Mouse (Mus musculus): ENCODE results near the gene Mapkap1.

The Mapkap1 gene

DNA sequence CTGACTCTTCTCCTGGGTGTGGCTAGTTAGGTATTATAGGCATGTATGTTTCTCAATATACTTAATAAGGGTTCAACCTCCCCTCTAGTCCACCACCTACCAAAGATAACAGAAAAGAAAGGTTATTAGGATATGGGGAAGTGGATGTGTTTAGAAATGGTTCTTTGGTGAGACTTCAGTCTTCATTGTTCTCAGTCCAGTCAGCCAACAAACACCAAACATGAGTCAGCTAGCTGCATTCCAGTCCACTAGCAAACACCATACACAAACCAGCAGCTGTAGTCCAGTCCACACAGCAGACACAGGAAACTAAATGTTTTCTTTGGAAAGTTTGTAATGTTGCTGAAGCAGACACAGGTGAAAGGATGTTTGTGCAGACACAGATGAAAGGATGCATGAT is 121.9 kb downstream of the Mapkap1 start:
- DNase-seq (ENCODE audit: extremely low read depth, insufficient read length, low spot score) = peak; percentile 55

- DNase-seq (ENCODE audit: extremely low read depth, insufficient read length, low spot score) = no peak
Observed at GRCm38 (mm10) chr2:34530042-34530441, 123.5 kb downstream of the Mapkap1 start.

DNA sequence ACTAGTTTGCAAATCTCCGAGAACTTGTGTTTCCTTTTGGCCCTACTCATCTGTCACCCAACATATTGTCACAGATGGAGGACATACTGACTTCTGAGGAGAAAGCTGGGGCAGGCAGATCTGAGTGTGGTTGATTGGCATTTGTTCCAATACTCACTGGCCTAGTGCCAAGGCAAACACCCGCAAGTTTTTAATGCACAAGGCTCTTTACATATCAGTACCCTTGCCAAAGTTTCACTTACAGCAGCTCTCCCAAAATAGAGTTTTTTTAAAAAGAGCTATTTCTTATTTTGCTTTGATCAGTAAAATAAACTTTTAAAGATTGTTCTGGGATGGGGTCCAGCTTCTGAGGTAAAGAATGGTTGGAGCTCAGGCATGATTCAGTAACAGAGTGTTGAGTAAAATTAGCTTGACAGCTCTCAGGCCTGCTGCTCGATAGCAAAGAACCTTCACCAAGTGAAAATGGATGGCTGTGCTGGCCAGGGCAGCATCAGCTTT is 125.3 kb downstream of the Mapkap1 start:
- DNase-seq (ENCODE audit: extremely low read depth, insufficient read length, low spot score) = peak; percentile 14

- DNase-seq (ENCODE audit: extremely low read depth, insufficient read length, low spot score) = no peak
Observed at GRCm38 (mm10) chr2:34532394-34532793, 125.8 kb downstream of the Mapkap1 start.

DNA sequence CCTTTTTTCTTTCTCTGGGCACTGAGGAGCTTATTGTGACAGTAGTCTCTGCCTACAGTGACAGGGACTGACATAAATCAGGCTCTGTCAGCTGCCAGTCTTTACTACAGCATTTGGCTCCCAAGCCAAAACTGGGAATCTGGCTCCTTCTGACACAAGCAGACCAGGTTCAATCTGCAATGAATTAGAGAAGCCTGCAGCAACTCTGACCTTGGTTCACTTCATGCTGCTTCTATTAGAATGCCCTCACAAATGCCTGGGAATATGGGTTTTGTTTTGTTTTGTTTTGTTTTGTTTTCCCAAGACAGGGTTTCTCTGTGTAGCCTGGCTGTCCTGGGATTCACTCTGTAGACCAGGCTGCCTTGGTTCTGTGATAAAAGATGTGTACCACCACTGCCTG is 126.7 kb downstream of the Mapkap1 start:
- no peak for DNase-seq (ENCODE audit: extremely low read depth, insufficient read length, low spot score)

GRCm38 (mm10) chr2:34534996-34535395 is 128.4 kb downstream of the Mapkap1 start:
- DNase-seq (ENCODE audit: extremely low read depth, insufficient read length, low spot score) = no peak

DNA sequence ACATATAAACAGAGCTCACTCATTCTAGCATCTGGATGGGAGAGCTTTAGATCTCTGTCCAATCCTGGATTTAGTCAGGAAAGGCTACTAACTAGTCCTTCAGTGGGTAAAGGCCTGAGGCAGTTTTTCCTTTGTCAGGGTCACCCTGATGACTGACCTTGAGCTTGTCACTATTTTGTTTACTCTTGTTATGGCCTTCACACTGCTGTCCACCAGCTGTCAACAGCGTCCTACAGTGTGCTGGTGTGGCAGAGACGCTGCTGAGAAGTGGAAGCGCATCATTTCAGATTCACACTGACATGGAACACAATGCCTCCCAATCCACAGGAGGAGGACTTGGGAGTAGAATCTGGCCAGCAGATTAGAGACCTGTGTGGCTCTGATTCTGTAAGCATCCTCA is 130.8 kb downstream of the Mapkap1 start:
- DNase-seq (ENCODE audit: extremely low read depth, insufficient read length, low spot score) = no peak

DNA sequence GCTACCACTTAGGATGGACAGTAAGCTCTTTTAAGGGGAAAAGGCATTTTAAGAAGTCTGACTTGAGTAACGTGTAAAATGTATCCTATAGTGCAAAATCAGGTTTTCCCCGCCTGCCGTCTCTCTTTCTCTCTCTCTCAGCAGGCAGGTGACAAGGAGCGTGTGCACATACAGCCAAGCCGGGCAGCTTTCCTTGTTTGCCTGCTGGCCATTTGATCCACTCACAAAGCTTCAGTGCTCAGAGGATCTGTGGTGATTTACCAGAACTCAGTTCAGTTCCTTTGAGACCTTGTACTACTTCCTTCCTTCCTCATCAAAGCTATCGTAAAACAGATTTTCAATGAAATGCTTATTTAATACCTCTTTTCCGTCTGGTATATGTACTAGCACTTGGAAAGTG is 137.0 kb downstream of the Mapkap1 start:
- no peak for DNase-seq (ENCODE audit: extremely low read depth, insufficient read length, low spot score)

DNA sequence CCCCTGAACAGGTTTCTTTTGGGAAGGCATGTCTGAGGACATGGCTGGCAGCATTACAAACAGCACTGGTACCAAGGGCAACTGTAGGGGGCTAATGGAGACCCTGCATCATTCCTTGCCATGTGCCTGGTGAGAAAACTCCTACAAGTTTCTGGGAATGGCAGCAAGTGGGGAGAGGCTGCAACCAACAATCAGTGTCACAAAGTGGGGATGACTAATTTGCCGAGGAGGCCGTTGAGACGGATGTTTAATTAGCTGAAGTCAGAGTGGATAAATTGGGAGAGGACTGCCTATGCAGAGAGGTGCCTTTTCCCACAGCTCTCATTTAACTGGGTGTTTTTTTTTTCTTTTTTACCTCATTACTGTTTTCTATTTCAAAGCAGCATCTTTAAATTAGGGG is 137.4 kb downstream of the Mapkap1 start:
- no peak for DNase-seq (ENCODE audit: extremely low read depth, insufficient read length, low spot score)

DNA sequence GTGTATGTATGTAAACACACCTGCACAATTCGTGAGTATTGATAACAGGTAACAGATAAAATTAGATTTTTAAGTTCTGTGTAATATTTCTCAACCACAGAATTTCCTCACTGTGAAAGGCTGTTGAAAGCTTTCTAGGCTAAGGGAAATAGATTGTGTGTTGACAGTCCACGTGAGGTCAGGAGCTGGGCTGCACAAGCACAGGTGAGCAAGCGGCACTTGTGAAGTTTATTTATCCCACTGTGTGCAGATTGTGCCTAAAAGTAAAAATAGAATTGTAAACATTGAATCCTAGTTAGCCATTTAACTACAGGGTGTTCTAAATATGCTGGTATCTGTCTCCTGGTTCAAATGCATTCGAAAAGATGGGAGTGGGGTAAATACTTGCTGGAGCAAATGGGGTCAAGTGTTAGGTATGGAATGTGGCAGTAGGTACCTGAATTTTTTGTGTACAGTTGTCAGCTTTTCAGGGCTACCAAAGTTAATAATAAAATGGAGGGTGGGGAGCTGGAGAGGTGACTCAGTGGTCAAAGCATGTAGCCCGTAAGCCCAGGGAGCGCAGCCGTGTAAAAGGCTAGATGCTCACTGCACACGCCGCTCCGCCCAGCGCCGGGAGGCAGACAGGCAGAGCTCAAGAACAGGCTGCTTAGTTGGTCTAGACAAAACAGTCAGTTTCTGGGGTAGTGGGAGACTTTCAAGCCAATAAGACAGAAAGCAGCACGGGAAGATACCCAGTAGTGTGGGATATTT is 138.2 kb downstream of the Mapkap1 start:
- no peak for DNase-seq (ENCODE audit: extremely low read depth, insufficient read length, low spot score)

DNA sequence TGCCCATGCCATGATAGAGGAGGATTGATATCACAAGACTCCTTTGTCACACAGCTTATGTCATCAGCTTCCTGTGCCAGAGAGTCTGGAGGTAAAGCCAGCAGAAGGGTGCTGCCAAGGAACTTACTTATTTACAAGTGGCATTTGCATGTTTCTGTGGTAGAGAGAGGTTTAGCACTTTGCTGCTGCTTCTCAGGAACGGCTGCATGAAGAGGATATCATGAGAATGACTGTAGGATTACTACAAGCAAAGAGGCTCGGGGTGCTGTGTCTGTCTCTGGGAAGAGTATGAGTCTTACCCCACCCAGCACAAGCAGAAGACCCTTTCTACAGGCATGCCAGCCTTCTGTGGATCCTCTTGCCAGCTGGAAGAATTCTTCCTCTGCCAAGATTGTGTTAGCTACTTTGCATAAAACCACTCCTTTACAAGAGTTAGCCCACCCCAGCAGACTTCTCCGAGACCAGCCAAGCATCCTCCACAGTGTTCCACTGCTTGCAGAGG is 139.7 kb downstream of the Mapkap1 start:
- DNase-seq (ENCODE audit: extremely low read depth, insufficient read length, low spot score) = no peak

- DNase-seq (ENCODE audit: extremely low read depth, insufficient read length, low spot score) = no peak
Observed at GRCm38 (mm10) chr2:34547516-34547915, 140.9 kb downstream of the Mapkap1 start.

DNA sequence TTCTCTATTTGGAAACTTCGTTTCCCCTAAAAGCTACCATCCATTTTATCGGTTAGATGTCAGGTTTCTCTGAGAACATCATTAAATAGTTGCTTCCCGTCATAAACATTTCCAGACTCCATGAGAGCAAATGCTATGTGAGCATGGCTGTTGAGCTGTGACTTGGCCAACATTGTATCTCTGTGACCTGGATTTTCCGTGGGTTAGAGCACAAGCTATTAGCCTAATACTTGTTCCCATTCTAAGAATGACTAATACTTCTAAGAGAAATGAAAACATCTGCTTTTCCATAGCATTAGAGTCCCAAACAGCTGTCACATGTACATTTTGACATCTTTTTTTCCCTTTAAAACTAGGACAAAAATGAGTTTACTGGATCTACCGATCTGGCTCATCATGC is 142.4 kb downstream of the Mapkap1 start:
- DNase-seq (ENCODE audit: extremely low read depth, insufficient read length, low spot score) = no peak

DNA sequence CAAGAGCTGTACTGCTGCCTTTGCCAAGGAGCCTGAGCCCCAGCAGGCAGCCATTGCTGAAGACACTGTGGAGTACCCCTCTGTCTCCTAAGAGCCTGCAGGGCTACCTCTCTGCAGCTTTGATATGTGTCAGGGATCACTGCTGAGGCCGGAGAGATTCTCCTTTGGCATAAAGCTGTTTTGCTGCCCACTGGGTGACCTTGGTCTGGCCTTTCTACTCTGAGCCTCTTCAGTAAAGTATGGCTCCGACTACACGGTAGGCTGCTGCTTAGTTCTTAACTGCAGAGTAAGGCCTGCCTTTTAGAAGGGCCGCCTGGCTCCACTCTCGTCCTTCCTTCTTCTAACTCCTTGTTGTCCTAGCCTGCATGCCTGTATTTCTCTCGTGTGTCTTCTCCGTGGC is 142.9 kb downstream of the Mapkap1 start:
- DNase-seq (ENCODE audit: extremely low read depth, insufficient read length, low spot score) = no peak

- no peak for DNase-seq (ENCODE audit: extremely low read depth, insufficient read length, low spot score)
Observed at GRCm38 (mm10) chr2:34552772-34553171, 146.2 kb downstream of the Mapkap1 start.

- DNase-seq (ENCODE audit: extremely low read depth, insufficient read length, low spot score) = no peak
Observed at GRCm38 (mm10) chr2:34553580-34554231, 147.1 kb downstream of the Mapkap1 start.

- no peak for DNase-seq (ENCODE audit: extremely low read depth, insufficient read length, low spot score)
Observed at GRCm38 (mm10) chr2:34560146-34560545, 153.6 kb downstream of the Mapkap1 start.

DNA sequence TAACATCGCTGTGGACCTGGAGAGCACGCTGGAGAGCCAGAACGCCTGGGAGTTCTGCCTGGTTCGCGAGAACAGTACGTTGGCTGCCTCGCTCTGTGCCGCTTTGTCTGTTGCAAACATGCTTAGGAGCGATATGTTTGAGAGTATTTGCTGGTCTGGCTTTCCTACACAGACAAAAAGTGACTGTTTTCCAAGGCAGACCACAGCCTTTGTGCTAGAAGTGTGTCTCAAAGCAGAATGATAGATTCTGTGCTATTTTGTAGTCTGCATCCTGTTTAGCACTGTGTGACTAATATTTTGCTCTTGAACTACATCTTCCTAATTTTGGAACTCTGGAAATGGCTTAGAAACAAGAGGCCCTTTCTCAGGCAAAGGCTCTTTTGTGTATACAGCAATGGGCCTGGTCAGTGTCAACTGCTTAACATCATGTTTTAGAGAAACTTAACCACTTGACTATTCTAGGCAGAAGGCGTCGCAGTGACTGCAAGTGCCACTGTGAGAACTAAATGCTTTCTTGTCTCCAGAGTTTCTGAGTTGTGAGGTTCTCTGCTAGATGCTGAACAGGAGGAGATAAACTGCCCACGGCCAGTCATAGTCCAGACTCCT is 156.6 kb downstream of the Mapkap1 start:
- DNase-seq (ENCODE audit: extremely low read depth, insufficient read length, low spot score) = no peak

GRCm38 (mm10) chr2:34563865-34564264 is 157.3 kb downstream of the Mapkap1 start:
- DNase-seq (ENCODE audit: extremely low read depth, insufficient read length, low spot score) = no peak

GRCm38 (mm10) chr2:34566146-34566545 is 159.6 kb downstream of the Mapkap1 start:
- DNase-seq (ENCODE audit: extremely low read depth, insufficient read length, low spot score) = no peak

GRCm38 (mm10) chr2:34566601-34567000 is 160.0 kb downstream of the Mapkap1 start:
- no peak for DNase-seq (ENCODE audit: extremely low read depth, insufficient read length, low spot score)

DNA sequence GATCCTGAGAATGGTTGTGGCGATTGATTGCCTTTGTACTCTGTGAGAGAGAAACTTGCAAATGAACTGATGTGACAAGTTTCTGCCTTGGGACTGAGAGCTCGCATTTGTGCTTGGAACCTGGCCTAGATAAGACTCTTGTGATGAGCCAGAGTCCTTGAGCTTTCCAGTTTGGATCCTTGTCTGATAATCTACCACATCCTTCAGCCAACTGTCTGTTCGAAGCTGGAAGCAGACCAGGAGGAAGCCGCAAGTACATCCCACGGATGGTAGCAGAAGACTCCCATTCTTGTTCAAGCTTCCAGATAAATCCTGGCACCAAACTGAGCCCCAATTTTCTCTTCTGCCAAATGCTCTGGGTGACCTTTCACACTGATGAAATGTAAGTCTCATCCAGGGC is 162.6 kb downstream of the Mapkap1 start:
- DNase-seq (ENCODE audit: extremely low read depth, insufficient read length, low spot score) = no peak
